Comparison of ENCODE assay signal across 22 mouse cellular contexts in the genomic region with DNA sequence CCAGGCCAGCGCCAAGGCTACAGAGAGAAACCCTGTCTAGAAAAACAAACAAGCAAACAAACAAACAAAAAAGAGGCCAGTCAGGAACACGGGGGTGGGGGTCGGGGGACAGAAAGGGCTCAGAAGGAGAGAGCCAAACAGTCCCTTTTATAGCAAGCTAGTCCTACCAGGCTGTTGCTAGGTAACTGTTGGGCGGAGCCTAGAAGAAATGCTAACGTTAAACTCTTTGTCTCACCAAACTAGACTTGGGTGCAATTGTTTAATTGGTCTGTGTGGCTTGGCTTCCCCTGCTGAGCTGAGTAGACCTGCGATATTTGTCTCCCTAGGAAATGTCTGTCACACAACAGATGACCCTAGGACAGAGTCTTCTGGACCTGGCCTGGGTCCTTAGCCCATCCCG. TPM values are rescaled to one million over a fixed set of nuclear protein-coding genes. Genes with fewer than 3 reads are reported as not detected.
DNase-seq lines count a peak whose midpoint lies in the region; ATAC-seq and TF ChIP-seq lines count a peak whose summit lies in the region.
"Had no signal": no experiment of that assay in that cellular context is flagged by ENCODE, and none has a peak within 500 bp of the region (broad histone marks: within the 10 kb centered on the region; RNA-seq: fewer than 3 reads in every experiment).

No protein-coding gene starts in this region.

- H3K9me3 ChIP-seq in midbrain, embryonic 11.5 days (ENCODE audit: control insufficient read depth, low read length): no peaks in the 10 kb centered on the region
- no peaks in the 10 kb centered on the region for H3K9me3 ChIP-seq in midbrain, embryonic 10.5 days (replicated peaks)
- H3K9me3 ChIP-seq in lung, postnatal 0 days (ENCODE audit: low read length): no peaks in the 10 kb centered on the region
- H3K9me3 ChIP-seq in heart, embryonic 11.5 days (replicated peaks; ENCODE audit: control insufficient read depth, low read length): no peaks in the 10 kb centered on the region
- H3K9me3 ChIP-seq: embryonic facial prominence, embryonic 10.5 days; embryonic facial prominence, embryonic 12.5 days; forebrain, embryonic 13.5 days; forebrain, embryonic 15.5 days had no signal

- no peaks in the 10 kb centered on the region for H3K36me3 ChIP-seq in midbrain, embryonic 11.5 days (ENCODE audit: control insufficient read depth, insufficient read depth, low read length)
- no peaks in the 10 kb centered on the region for H3K36me3 ChIP-seq in midbrain, embryonic 10.5 days
- H3K36me3 ChIP-seq in testis, adult 2 months (ENCODE audit: control insufficient read depth, insufficient read depth, low read length): no peaks in the 10 kb centered on the region
- no peaks in the 10 kb centered on the region for H3K36me3 ChIP-seq in lung, postnatal 0 days (ENCODE audit: insufficient read depth, low read length)
- no peaks in the 10 kb centered on the region for H3K36me3 ChIP-seq in heart, embryonic 11.5 days (ENCODE audit: control insufficient read depth, insufficient read depth, low read length)
- H3K36me3 ChIP-seq: embryonic facial prominence, embryonic 10.5 days; embryonic facial prominence, embryonic 12.5 days; forebrain, embryonic 15.5 days had no signal

- no peaks in the 10 kb centered on the region for H3K4me1 ChIP-seq in midbrain, embryonic 11.5 days (ENCODE audit: control insufficient read depth, insufficient read depth, low read length)
- no peaks in the 10 kb centered on the region for H3K4me1 ChIP-seq in midbrain, embryonic 10.5 days
- H3K4me1 ChIP-seq in testis, adult 2 months (ENCODE audit: control insufficient read depth, insufficient read depth, low read length): peaks cover 11% of the 10 kb centered on the region
- no peaks in the 10 kb centered on the region for H3K4me1 ChIP-seq in lung, postnatal 0 days (ENCODE audit: insufficient read depth, low read depth, low read length)
- H3K4me1 ChIP-seq in heart, embryonic 11.5 days (ENCODE audit: control insufficient read depth, insufficient read depth, low read length): no peaks in the 10 kb centered on the region
- H3K4me1 ChIP-seq: embryonic facial prominence, embryonic 10.5 days; embryonic facial prominence, embryonic 12.5 days; forebrain, embryonic 13.5 days; forebrain, embryonic 15.5 days had no signal

- no peak for TF ChIP-seq EP300 in lung, postnatal 0 days (IDR thresholded peaks at IDR 0.05)

- TF ChIP-seq CTCF in testis, adult 2 months (IDR thresholded peaks at IDR 0.05; ENCODE audit: control insufficient read depth, insufficient read depth, insufficient replicate concordance, low read depth, low read length): no peak
- TF ChIP-seq CTCF in lung, postnatal 0 days (IDR thresholded peaks at IDR 0.05): no peak

- H3K4me3 ChIP-seq in midbrain, embryonic 11.5 days (ENCODE audit: low read depth, low read length): no peak overlapping the region
- H3K4me3 ChIP-seq in midbrain, embryonic 10.5 days: no peak overlapping the region
- peak overlapping the region; percentile 36 for H3K4me3 ChIP-seq in testis, adult 2 months (ENCODE audit: control insufficient read depth, low read depth, low read length)
- H3K4me3 ChIP-seq in lung, postnatal 0 days (ENCODE audit: low read depth, low read length): no peak overlapping the region
- no peak overlapping the region for H3K4me3 ChIP-seq in heart, embryonic 11.5 days (ENCODE audit: low read depth, low read length)
- H3K4me3 ChIP-seq: embryonic facial prominence, embryonic 10.5 days; embryonic facial prominence, embryonic 12.5 days; forebrain, embryonic 13.5 days; forebrain, embryonic 15.5 days had no signal

- H3K27ac ChIP-seq in midbrain, embryonic 11.5 days (ENCODE audit: low read depth, low read length): no peak overlapping the region
- H3K27ac ChIP-seq in midbrain, embryonic 10.5 days (replicated peaks): no peak overlapping the region
- H3K27ac ChIP-seq in testis, adult 2 months (ENCODE audit: control insufficient read depth, insufficient read depth, low read depth, low read length): no peak overlapping the region
- H3K27ac ChIP-seq in lung, postnatal 0 days (ENCODE audit: low read length): no peak overlapping the region
- no peak overlapping the region for H3K27ac ChIP-seq in heart, embryonic 11.5 days (ENCODE audit: low read depth, low read length)
- H3K27ac ChIP-seq: embryonic facial prominence, embryonic 10.5 days; embryonic facial prominence, embryonic 12.5 days; forebrain, embryonic 13.5 days; forebrain, embryonic 15.5 days had no signal

- WGBS in midbrain, embryonic 11.5 days: 73% methylated on average over 7 of the region's 7 CpGs
- WGBS in midbrain, embryonic 10.5 days: 65% methylated on average over 7 of the region's 7 CpGs
- 66% methylated on average over 7 of the region's 7 CpGs for WGBS in lung, postnatal 0 days
- WGBS in heart, embryonic 11.5 days (ENCODE audit: insufficient replicate concordance): 66% methylated on average over 7 of the region's 7 CpGs

- H3K9ac ChIP-seq in midbrain, embryonic 11.5 days (ENCODE audit: low read length): no peak overlapping the region
- no peak overlapping the region for H3K9ac ChIP-seq in lung, postnatal 0 days (replicated peaks; ENCODE audit: low read depth)
- H3K9ac ChIP-seq in heart, embryonic 11.5 days (ENCODE audit: low read depth, low read length): no peak overlapping the region
- H3K9ac ChIP-seq: embryonic facial prominence, embryonic 12.5 days; forebrain, embryonic 13.5 days; forebrain, embryonic 15.5 days had no signal

- H3K4me2 ChIP-seq in midbrain, embryonic 11.5 days: no peak overlapping the region
- H3K4me2 ChIP-seq in lung, postnatal 0 days (replicated peaks; ENCODE audit: low read depth, low read length): no peak overlapping the region
- no peak overlapping the region for H3K4me2 ChIP-seq in heart, embryonic 11.5 days
- H3K4me2 ChIP-seq: embryonic facial prominence, embryonic 12.5 days; forebrain, embryonic 13.5 days; forebrain, embryonic 15.5 days had no signal

- DNase-seq in midbrain, embryonic 11.5 days (ENCODE audit: low spot score, missing footprints): peak; percentile 68
- DNase-seq in midbrain, embryonic 10.5 days (ENCODE audit: low spot score): no peak
- no peak for DNase-seq in testis, postnatal 14 days (ENCODE audit: low spot score)
- peak; percentile 47 for DNase-seq in WW6 (ENCODE audit: low read depth, low spot score)
- no peak for DNase-seq in lung, postnatal 0 days (ENCODE audit: low spot score)
- DNase-seq: adrenal gland, adult 8-10 months; adrenal gland, postnatal 14 days; adrenal gland, postnatal 36 days; B cell, adult 2 months; cerebellum, adult 11-12 months; cerebellum, adult 2 months; cerebellum, adult 9-10 months; cerebellum, postnatal 10 days; cerebellum, postnatal 25 days had no signal

- no peak for ATAC-seq in midbrain, embryonic 11.5 days (ENCODE audit: low FRiP score)
- ATAC-seq in lung, postnatal 0 days: no peak
- ATAC-seq in heart, embryonic 11.5 days (replicated peaks; ENCODE audit: insufficient number of reproducible peaks, low FRiP score, low TSS enrichment): no peak
- ATAC-seq: activated CD4-positive, CD25-positive, alpha-beta regulatory T cell, adult 4 months; CD4-positive, CD25-positive, alpha-beta regulatory T cell, adult 4 months; forebrain, embryonic 13.5 days; forebrain, embryonic 15.5 days had no signal

- no peak for TF ChIP-seq POLR2A in testis, adult 2 months (IDR thresholded peaks at IDR 0.05; ENCODE audit: control insufficient read depth, low read depth, low read length)

- H3K27me3 ChIP-seq in midbrain, embryonic 11.5 days (ENCODE audit: control insufficient read depth, insufficient read depth, low read length): no peaks in the 10 kb centered on the region
- H3K27me3 ChIP-seq in midbrain, embryonic 10.5 days (ENCODE audit: low read depth, poor library complexity, severe bottlenecking): no peaks in the 10 kb centered on the region
- no peaks in the 10 kb centered on the region for H3K27me3 ChIP-seq in testis, adult 2 months (ENCODE audit: control insufficient read depth, insufficient read depth, low read length)
- H3K27me3 ChIP-seq in lung, postnatal 0 days (replicated peaks; ENCODE audit: insufficient read depth, low read length): no peaks in the 10 kb centered on the region
- no peaks in the 10 kb centered on the region for H3K27me3 ChIP-seq in heart, embryonic 11.5 days (ENCODE audit: control insufficient read depth, insufficient read depth, low read length)
- H3K27me3 ChIP-seq: embryonic facial prominence, embryonic 12.5 days; forebrain, embryonic 13.5 days; forebrain, embryonic 15.5 days had no signal

RNA-seq across cellular contexts. Expression of gene Mlycd, which starts 16.2 kb away (rescaled TPM):
- 11.3 and 11.6 TPM in 2 replicates for polyA plus RNA-seq in midbrain, embryonic 11.5 days (2014; fragmentation: Nextera tagmentation; extraction: Ambion mirVana)
- polyA plus RNA-seq in midbrain, embryonic 10.5 days (2016; fragmentation: Nextera tagmentation; extraction: Ambion mirVana): 10.9 and 11.4 TPM in 2 replicates
- 5.3 and 5.4 TPM in 2 replicates for polyA plus RNA-seq in testis, adult 2 months (2012; rRNA removed)
- 18.3 and 19.1 TPM in 2 replicates for polyA plus RNA-seq in lung, postnatal 0 days (2015; fragmentation: Nextera tagmentation; extraction: Ambion mirVana)
- polyA plus RNA-seq in heart, embryonic 11.5 days (2014; fragmentation: Nextera tagmentation; extraction: Ambion mirVana): 14.2 and 19.0 TPM in 2 replicates

RNA-seq across cellular contexts. Expression of gene Hsbp1, which starts 34.2 kb away (rescaled TPM):
- polyA plus RNA-seq in midbrain, embryonic 11.5 days (2014; fragmentation: Nextera tagmentation; extraction: Ambion mirVana): 370 and 374 TPM in 2 replicates
- 267 and 315 TPM in 2 replicates for polyA plus RNA-seq in midbrain, embryonic 10.5 days (2016; fragmentation: Nextera tagmentation; extraction: Ambion mirVana)
- polyA plus RNA-seq in testis, adult 2 months (2012; rRNA removed): 637 and 782 TPM in 2 replicates
- 313 and 315 TPM in 2 replicates for polyA plus RNA-seq in lung, postnatal 0 days (2015; fragmentation: Nextera tagmentation; extraction: Ambion mirVana)
- polyA plus RNA-seq in heart, embryonic 11.5 days (2014; fragmentation: Nextera tagmentation; extraction: Ambion mirVana): 276 and 298 TPM in 2 replicates

RNA-seq across cellular contexts. Expression of gene Osgin1, which starts 55.4 kb away (rescaled TPM):
- polyA plus RNA-seq in midbrain, embryonic 11.5 days (2014; fragmentation: Nextera tagmentation; extraction: Ambion mirVana): 0.21 and 0.26 TPM in 2 replicates
- 0.21 and 0.23 TPM in 2 replicates for polyA plus RNA-seq in midbrain, embryonic 10.5 days (2016; fragmentation: Nextera tagmentation; extraction: Ambion mirVana)
- polyA plus RNA-seq in testis, adult 2 months (2012; rRNA removed): 437 and 440 TPM in 2 replicates
- 9.7 and 14.0 TPM in 2 replicates for polyA plus RNA-seq in lung, postnatal 0 days (2015; fragmentation: Nextera tagmentation; extraction: Ambion mirVana)
- 0.39 and 0.94 TPM in 2 replicates for polyA plus RNA-seq in heart, embryonic 11.5 days (2014; fragmentation: Nextera tagmentation; extraction: Ambion mirVana)

Comparison
In these comparisons a context has a peak if more than half of its experiments do, and no peak if none do; other contexts are left out.
1. DNase-seq: peak in midbrain, embryonic 11.5 days (single experiment) and WW6 (single experiment); none in midbrain, embryonic 10.5 days (single experiment), testis, postnatal 14 days (single experiment) and lung, postnatal 0 days (single experiment).
2. RNA of gene Osgin1, which starts 55.4 kb away (polyA plus RNA-seq): 437 to 440 TPM in testis, adult 2 months; 9.7 to 14.0 TPM in lung, postnatal 0 days, 0.39 to 0.94 TPM in heart, embryonic 11.5 days, 0.21 to 0.26 TPM in midbrain, embryonic 11.5 days and 0.21 to 0.23 TPM in midbrain, embryonic 10.5 days; every median in the first group is over 10 times any median in the second.